Comparison of ENCODE assay signal across 11 mouse cellular contexts in genomic region chr5:118099069-118099869, GRCm38 (mm10). TPM values are rescaled to one million over a fixed set of nuclear protein-coding genes. Genes with fewer than 3 reads are reported as not detected.
DNase-seq lines count a peak whose midpoint lies in the region; ATAC-seq and TF ChIP-seq lines count a peak whose summit lies in the region.
"Had no signal": no experiment of that assay in that cellular context is flagged by ENCODE, and none has a peak within 500 bp of the region (broad histone marks: within the 10 kb centered on the region; RNA-seq: fewer than 3 reads in every experiment).

No protein-coding gene starts in this region.

- no peaks in the 10 kb centered on the region for H3K4me1 ChIP-seq in lung, postnatal 0 days (ENCODE audit: insufficient read depth, low read depth, low read length)
- no peaks in the 10 kb centered on the region for H3K4me1 ChIP-seq in embryonic facial prominence, embryonic 11.5 days (ENCODE audit: control insufficient read depth, insufficient read depth, low read length)
- H3K4me1 ChIP-seq in hindbrain, embryonic 12.5 days = peaks cover 19% of the 10 kb centered on the region
- H3K4me1 ChIP-seq in neural tube, embryonic 12.5 days = peaks cover 21% of the 10 kb centered on the region

- DNase-seq in lung, postnatal 0 days (ENCODE audit: low spot score) = peak; percentile 30
- no peak for DNase-seq in lung, postnatal 36 days
- no peak for DNase-seq in embryonic facial prominence, embryonic 11.5 days (ENCODE audit: low spot score)
- no peak for DNase-seq in cerebellum, postnatal 25 days
- DNase-seq in adrenal gland, postnatal 10 days = no peak
- no peak for DNase-seq in testis, postnatal 14 days (ENCODE audit: low spot score)
- DNase-seq: cerebellum, adult 18-20 months; heart, postnatal 14 days had no signal

- no peak overlapping the region for H3K27ac ChIP-seq in lung, postnatal 0 days (ENCODE audit: low read length)
- 0 out of 2 replicates have a peak overlapping the region, but pooled peaks have one; percentile 8 for H3K27ac ChIP-seq in embryonic facial prominence, embryonic 11.5 days (replicated peaks; ENCODE audit: low read depth, low read length)
- peak overlapping the region; percentile 32; the same call in 1 of the 2 replicates for H3K27ac ChIP-seq in hindbrain, embryonic 12.5 days
- peak overlapping the region; percentile 38; the same call in 1 of the 2 replicates for H3K27ac ChIP-seq in neural tube, embryonic 12.5 days
- H3K27ac ChIP-seq: liver, embryonic 14.5 days had no signal

- no peaks in the 10 kb centered on the region for H3K27me3 ChIP-seq in lung, postnatal 0 days (replicated peaks; ENCODE audit: insufficient read depth, low read length)
- H3K27me3 ChIP-seq in embryonic facial prominence, embryonic 11.5 days (ENCODE audit: control insufficient read depth, insufficient read depth, low read length) = no peaks in the 10 kb centered on the region
- H3K27me3 ChIP-seq in hindbrain, embryonic 12.5 days = no peaks in the 10 kb centered on the region
- H3K27me3 ChIP-seq in neural tube, embryonic 12.5 days (replicated peaks) = no peaks in the 10 kb centered on the region

- peaks cover 16% of the 10 kb centered on the region; the same call in 1 of the 2 replicates for H3K36me3 ChIP-seq in lung, postnatal 0 days (ENCODE audit: insufficient read depth, low read length)
- H3K36me3 ChIP-seq in embryonic facial prominence, embryonic 11.5 days (replicated peaks; ENCODE audit: control insufficient read depth, insufficient read depth, low read depth, low read length) = no peaks in the 10 kb centered on the region
- H3K36me3 ChIP-seq in hindbrain, embryonic 12.5 days = peaks cover 20% of the 10 kb centered on the region
- H3K36me3 ChIP-seq in neural tube, embryonic 12.5 days = peaks cover 23% of the 10 kb centered on the region

- no peak for TF ChIP-seq EP300 in lung, postnatal 0 days (IDR thresholded peaks at IDR 0.05)

- H3K9ac ChIP-seq in lung, postnatal 0 days (replicated peaks; ENCODE audit: low read depth) = no peak overlapping the region
- H3K9ac ChIP-seq in embryonic facial prominence, embryonic 11.5 days (replicated peaks; ENCODE audit: low read length) = no peak overlapping the region
- H3K9ac ChIP-seq in hindbrain, embryonic 12.5 days = no peak overlapping the region
- H3K9ac ChIP-seq in neural tube, embryonic 12.5 days = 0 out of 2 replicates have a peak overlapping the region, but pooled peaks have one; percentile 23
- H3K9ac ChIP-seq: liver, embryonic 14.5 days had no signal

- no peak for TF ChIP-seq CTCF in lung, postnatal 0 days (IDR thresholded peaks at IDR 0.05)

- H3K4me2 ChIP-seq in lung, postnatal 0 days (replicated peaks; ENCODE audit: low read depth, low read length) = no peak overlapping the region
- no peak overlapping the region for H3K4me2 ChIP-seq in embryonic facial prominence, embryonic 11.5 days (ENCODE audit: low read depth, low read length)
- H3K4me2 ChIP-seq in hindbrain, embryonic 12.5 days (replicated peaks) = no peak overlapping the region
- no peak overlapping the region for H3K4me2 ChIP-seq in neural tube, embryonic 12.5 days (replicated peaks)

- no peak overlapping the region for H3K4me3 ChIP-seq in lung, postnatal 0 days (ENCODE audit: low read depth, low read length)
- H3K4me3 ChIP-seq in embryonic facial prominence, embryonic 11.5 days (ENCODE audit: low read depth, low read length) = no peak overlapping the region
- no peak overlapping the region for H3K4me3 ChIP-seq in hindbrain, embryonic 12.5 days
- H3K4me3 ChIP-seq in neural tube, embryonic 12.5 days = no peak overlapping the region

- 68% methylated on average over 11 of the region's 11 CpGs for WGBS in lung, postnatal 0 days
- WGBS in embryonic facial prominence, embryonic 11.5 days = 70% methylated on average over 11 of the region's 11 CpGs
- WGBS in hindbrain, embryonic 12.5 days = 66% methylated on average over 11 of the region's 11 CpGs
- 59% methylated on average over 11 of the region's 11 CpGs for WGBS in neural tube, embryonic 12.5 days

- no peaks in the 10 kb centered on the region for H3K9me3 ChIP-seq in lung, postnatal 0 days (ENCODE audit: low read length)
- no peaks in the 10 kb centered on the region for H3K9me3 ChIP-seq in embryonic facial prominence, embryonic 11.5 days (replicated peaks; ENCODE audit: control insufficient read depth, low read length)
- H3K9me3 ChIP-seq in hindbrain, embryonic 12.5 days (replicated peaks) = no peaks in the 10 kb centered on the region
- H3K9me3 ChIP-seq in neural tube, embryonic 12.5 days = no peaks in the 10 kb centered on the region

- peak; percentile 66 for ATAC-seq in lung, postnatal 0 days
- no peak; the same call in 1 of the 2 replicates for ATAC-seq in embryonic facial prominence, embryonic 11.5 days (replicated peaks; ENCODE audit: insufficient number of reproducible peaks, low FRiP score, low TSS enrichment, low read depth)
- peak; percentile 79 for ATAC-seq in hindbrain, embryonic 12.5 days (ENCODE audit: low FRiP score)
- peak; percentile 68 for ATAC-seq in neural tube, embryonic 12.5 days (ENCODE audit: low FRiP score, low read depth)

RNA-seq across cellular contexts. Expression of gene Fbxw8, which starts 56.0 kb away (rescaled TPM):
- 27.9 and 31.0 TPM in 2 replicates for polyA plus RNA-seq in lung, postnatal 0 days (2015; fragmentation: Nextera tagmentation; extraction: Ambion mirVana)
- 22.2 and 22.3 TPM in 2 replicates for polyA plus RNA-seq in embryonic facial prominence, embryonic 11.5 days (2014; fragmentation: Nextera tagmentation; extraction: Ambion mirVana)
- 42.0 and 45.0 TPM in 2 replicates for polyA plus RNA-seq in hindbrain, embryonic 12.5 days (2016; fragmentation: Nextera tagmentation; extraction: Ambion mirVana)
- 38.4 and 40.4 TPM in 2 replicates for polyA plus RNA-seq in neural tube, embryonic 12.5 days (2016; fragmentation: Nextera tagmentation; extraction: Ambion mirVana)
- 10 to 100 TPM; 51.8 to 53.4 TPM for total RNA-seq in adrenal gland, postnatal 10 days (2021)
